Mouse (Mus musculus) testis, adult 2 months (tissue): ENCODE measurements around the gene Apobec4.

Source experiments
- CTCF ChIP-seq: fragments of 200-500 bp; IDR thresholded peaks from 2 replicates; pipeline ENCODE4 v1.5.1; 2012; ENCODE audit warnings: low read depth, mild to moderate bottlenecking, inconsistent platforms, low read length, moderate library complexity; ENCODE audit not compliant: control insufficient read depth, insufficient read depth, insufficient replicate concordance
- POLR2A ChIP-seq: fragments of 200-500 bp; IDR thresholded peaks from 2 replicates; pipeline ENCODE4 v1.6.1; 2012; ENCODE audit warnings: low read depth, mild to moderate bottlenecking, inconsistent platforms, low read length, moderate library complexity; ENCODE audit not compliant: control insufficient read depth

GRCm38 (mm10) chr1:152713924-152714323 lies 36.4 kb upstream of the Apobec4 start:
- TF ChIP-seq CTCF (no peak), POLR2A (no peak)
